Mouse (Mus musculus): Measurements from ENCODE around the gene Fam19a5. TPM values are rescaled to one million over a fixed set of nuclear protein-coding genes. Genes with fewer than 3 reads are reported as not detected.
A peak's percentile ranks its signal among the peaks of the same experiment; 100 is the strongest.

Gene Fam19a5
- polyA plus RNA-seq, 1 experiment from 2014 or later: 11.1 TPM

DNA sequence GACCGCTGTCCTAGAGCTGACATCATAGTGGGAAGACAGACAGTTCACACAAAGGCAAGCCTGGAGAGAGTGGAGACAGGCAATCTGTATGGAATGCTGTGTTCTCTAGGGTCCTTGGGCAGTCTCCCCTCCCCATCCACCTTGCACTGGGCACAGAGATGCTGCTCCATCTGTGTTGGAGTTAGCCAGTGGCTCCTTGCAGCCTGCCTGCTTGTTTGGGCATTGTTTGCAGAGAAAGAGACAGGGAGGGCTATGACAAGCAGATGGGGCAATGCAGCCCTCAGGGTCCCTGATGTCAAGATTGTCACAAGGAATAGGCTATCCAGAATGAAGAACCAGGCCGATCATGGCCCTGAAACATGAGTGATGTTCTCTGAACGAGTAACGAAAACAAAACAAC is 5.6 kb downstream of the Fam19a5 start:
- Histone ChIP-seq H3K9ac (no peak overlapping the region), H3K4me2 (no peak overlapping the region), H3K9me3 (replicated peaks) (no peaks in the 10 kb centered on the region), H3K4me1 (peaks cover 70% of the 10 kb centered on the region), H3K27ac (no peak overlapping the region; the same call in 1 of the 2 replicates), H3K4me3 (no peak overlapping the region), H3K27me3 (0 out of 2 replicates have a peak, but pooled peaks cover 4% of the 10 kb centered on the region), H3K36me3 (ENCODE audit: poor library complexity, severe bottlenecking) (no peaks in the 10 kb centered on the region)
- WGBS: 79% methylated on average over 4 of the region's 4 CpGs
- no peak for ATAC-seq

DNA sequence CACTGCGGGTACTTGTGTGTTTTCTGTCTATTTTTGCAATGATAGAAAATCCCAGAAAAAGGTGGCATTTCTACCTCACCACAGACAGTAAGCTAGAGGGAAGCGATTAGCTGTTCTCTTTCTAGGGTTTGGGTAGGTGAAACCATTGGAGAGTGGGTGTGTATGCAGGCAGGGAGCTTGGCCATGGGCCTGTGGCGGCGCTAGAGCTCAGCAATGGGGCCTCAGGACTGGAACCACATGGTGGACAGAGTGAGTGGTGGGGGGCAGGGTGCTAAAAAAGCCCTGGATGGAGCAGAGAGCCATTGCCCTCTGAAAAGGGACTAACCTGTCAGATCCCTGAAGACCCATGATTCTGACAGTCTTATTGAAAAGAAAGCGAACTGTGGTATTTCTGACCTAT is 6.7 kb downstream of the Fam19a5 start:
- no peak for ATAC-seq
- Histone ChIP-seq H3K9me3 (replicated peaks) (no peaks in the 10 kb centered on the region), H3K27ac (no peak overlapping the region), H3K9ac (no peak overlapping the region), H3K4me1 (peaks cover 62% of the 10 kb centered on the region), H3K4me3 (no peak overlapping the region), H3K36me3 (ENCODE audit: poor library complexity, severe bottlenecking) (no peaks in the 10 kb centered on the region), H3K4me2 (no peak overlapping the region), H3K27me3 (0 out of 2 replicates have a peak, but pooled peaks cover 4% of the 10 kb centered on the region)
- WGBS: 56% methylated on average over 5 of the region's 5 CpGs

DNA sequence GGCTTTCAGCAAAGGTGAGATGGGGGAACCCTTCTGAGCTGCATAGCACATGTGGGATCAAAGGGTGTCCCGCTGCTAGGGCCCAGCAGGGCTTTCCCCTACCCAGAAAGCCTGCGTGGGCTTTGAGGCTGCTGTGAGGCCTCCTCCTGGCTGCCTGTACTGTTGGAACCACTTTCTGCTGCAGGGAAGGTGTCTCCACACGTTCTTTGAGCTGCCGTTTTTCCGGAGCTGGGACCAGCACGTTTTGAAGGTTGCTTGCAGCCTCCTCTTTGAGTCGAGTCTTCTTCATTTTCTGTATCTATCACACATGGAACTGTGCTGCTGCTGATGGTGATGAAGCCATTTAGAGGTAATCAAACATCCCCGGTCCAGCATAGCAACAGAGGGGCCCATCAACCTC is 7.5 kb downstream of the Fam19a5 start:
- no peak for ATAC-seq
- peaks cover 57% of the 10 kb centered on the region for H3K4me1 ChIP-seq
- no peak overlapping the region for H3K9ac ChIP-seq
- H3K9me3 ChIP-seq (replicated peaks): no peaks in the 10 kb centered on the region
- H3K4me3 ChIP-seq: no peak overlapping the region
- no peaks in the 10 kb centered on the region for H3K36me3 ChIP-seq (ENCODE audit: poor library complexity, severe bottlenecking)
- H3K27me3 ChIP-seq: no peaks in the 10 kb centered on the region
- WGBS: 49% methylated on average over 8 of the region's 8 CpGs
- H3K27ac ChIP-seq: no peak overlapping the region
- H3K4me2 ChIP-seq: no peak overlapping the region

DNA sequence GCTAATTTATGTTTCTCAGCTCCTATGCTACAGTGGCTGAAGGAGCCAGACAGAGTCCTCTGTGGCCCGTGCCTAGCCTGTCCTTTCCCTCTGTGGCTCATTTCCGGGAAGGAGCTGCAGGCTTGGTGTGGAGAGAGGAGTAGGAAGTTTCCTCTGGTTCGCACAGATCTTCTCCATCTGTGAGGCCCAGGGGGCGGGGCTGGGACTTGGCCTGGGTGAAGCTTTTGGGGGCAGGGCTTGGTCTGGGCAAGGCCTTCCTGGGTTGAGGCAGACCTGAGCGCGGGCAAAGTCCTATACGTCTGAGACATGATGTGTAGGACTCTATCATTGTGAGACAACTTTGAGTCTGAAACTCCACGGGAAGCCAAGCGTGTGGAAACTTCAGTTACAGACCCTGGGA is 11.7 kb downstream of the Fam19a5 start:
- Histone ChIP-seq H3K27ac (no peak overlapping the region), H3K27me3 (no peaks in the 10 kb centered on the region), H3K36me3 (ENCODE audit: poor library complexity, severe bottlenecking) (no peaks in the 10 kb centered on the region), H3K4me1 (peaks cover 18% of the 10 kb centered on the region), H3K9me3 (replicated peaks) (no peaks in the 10 kb centered on the region), H3K9ac (no peak overlapping the region), H3K4me2 (no peak overlapping the region), H3K4me3 (no peak overlapping the region)
- 85% methylated on average over 9 of the region's 9 CpGs for whole genome bisulfite sequencing
- no peak for ATAC-seq

DNA sequence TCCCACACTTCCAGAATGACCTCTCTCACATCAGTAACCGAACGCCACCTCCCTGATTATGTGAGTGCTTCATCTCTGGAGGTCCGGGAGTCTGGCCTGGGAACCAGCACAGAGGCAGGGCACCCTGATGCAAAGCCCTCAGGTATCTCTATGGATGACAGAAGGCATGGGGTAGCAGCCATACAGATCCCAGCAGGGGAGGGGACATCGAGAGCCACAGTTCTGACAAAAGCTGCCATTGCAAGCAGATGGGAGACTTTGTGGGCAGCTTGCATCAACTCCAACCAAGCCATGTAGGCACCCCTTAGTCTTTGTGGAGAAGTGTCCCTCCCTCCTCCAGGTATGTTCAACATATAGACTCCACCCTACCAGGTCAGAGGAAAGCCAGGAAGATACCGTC is 20.2 kb downstream of the Fam19a5 start:
- H3K4me1 ChIP-seq: peaks cover 25% of the 10 kb centered on the region
- no peaks in the 10 kb centered on the region for H3K9me3 ChIP-seq (replicated peaks)
- ATAC-seq: no peak
- H3K4me2 ChIP-seq: no peak overlapping the region
- 96% methylated on average over 5 of the region's 5 CpGs for WGBS
- H3K4me3 ChIP-seq: no peak overlapping the region
- no peaks in the 10 kb centered on the region for H3K36me3 ChIP-seq (ENCODE audit: poor library complexity, severe bottlenecking)
- no peaks in the 10 kb centered on the region for H3K27me3 ChIP-seq
- H3K9ac ChIP-seq: no peak overlapping the region
- H3K27ac ChIP-seq: no peak overlapping the region

DNA sequence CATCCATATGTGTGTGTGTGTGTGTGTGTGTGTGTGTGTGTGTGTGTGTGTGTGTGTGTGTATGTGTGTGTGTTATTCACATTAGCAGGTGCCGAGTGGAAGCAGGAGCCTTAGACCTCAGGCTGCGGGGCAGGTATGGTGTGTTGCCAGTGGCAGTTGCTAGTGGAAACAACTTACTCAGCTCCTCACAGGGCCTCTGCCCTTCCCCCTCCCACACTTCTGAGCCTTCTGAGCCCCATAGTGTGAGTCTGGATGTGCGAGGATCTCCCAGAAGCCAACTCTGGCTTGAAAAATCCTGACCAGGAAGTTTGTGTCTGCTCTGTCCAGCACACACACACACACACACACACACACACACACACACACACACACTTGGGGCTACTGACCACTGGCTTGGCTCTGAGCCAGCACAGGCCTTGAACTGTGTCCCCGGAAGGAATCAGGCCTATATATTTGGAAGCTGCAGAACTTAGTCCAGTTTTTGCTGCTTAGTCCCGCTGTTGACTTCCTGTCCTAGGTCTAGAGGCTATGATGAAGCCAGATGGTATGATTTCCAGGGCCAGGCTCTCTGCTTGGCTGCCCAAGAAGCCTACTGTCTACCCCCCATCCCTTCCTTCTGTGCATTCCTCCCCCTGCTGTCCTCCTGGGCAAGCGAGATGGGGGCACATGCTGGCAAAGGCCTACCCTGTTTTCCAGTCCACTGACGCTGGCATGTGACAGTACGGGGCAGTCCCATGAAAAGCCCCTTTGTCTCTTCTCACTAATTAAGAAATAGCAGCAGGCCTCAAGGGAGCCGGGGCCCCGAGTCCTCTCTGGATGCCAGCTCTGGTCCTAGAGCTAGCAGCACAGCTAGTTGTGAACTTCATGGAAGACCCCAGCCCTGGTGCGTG is 22.2 kb downstream of the Fam19a5 start:
- H3K4me2 ChIP-seq: peak overlapping the region; percentile 10; the same call in 1 of the 2 replicates
- WGBS: 22% methylated on average over 10 of the region's 11 CpGs
- no peaks in the 10 kb centered on the region for H3K36me3 ChIP-seq (ENCODE audit: poor library complexity, severe bottlenecking)
- H3K4me3 ChIP-seq: no peak overlapping the region
- H3K27ac ChIP-seq: peak overlapping the region; percentile 78
- H3K9ac ChIP-seq: peak overlapping the region; percentile 2; the same call in 1 of the 2 replicates
- no peaks in the 10 kb centered on the region for H3K9me3 ChIP-seq (replicated peaks)
- peaks cover 25% of the 10 kb centered on the region for H3K4me1 ChIP-seq
- no peaks in the 10 kb centered on the region for H3K27me3 ChIP-seq
- peak; percentile 91 for ATAC-seq

DNA sequence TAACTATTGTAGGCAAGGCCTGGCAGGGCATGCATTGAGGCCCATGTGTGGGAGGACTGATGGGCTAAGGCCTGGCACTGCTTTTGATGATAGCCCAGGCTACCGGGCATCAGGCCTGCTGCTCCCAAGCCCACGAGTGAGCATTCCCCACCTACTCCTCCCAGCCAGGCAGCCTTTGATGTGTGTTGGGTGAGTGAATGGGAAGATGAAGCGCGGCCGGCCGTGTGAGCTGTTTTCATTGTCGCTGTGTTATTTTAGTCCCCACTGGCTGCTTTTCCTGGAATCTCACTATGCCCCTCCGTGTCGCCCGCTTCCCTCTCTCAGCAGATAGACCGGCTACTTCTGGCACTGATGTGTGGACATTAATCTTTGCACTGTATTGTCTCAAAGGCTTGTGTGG is 26.1 kb downstream of the Fam19a5 start:
- Histone ChIP-seq H3K4me2 (no peak overlapping the region), H3K9me3 (replicated peaks) (no peaks in the 10 kb centered on the region), H3K4me1 (peaks cover 26% of the 10 kb centered on the region), H3K27me3 (no peaks in the 10 kb centered on the region), H3K9ac (no peak overlapping the region), H3K27ac (no peak overlapping the region), H3K36me3 (ENCODE audit: poor library complexity, severe bottlenecking) (peaks cover 12% of the 10 kb centered on the region; the same call in 1 of the 2 replicates), H3K4me3 (no peak overlapping the region)
- no peak for ATAC-seq
- 80% methylated on average over 11 of the region's 11 CpGs for WGBS

DNA sequence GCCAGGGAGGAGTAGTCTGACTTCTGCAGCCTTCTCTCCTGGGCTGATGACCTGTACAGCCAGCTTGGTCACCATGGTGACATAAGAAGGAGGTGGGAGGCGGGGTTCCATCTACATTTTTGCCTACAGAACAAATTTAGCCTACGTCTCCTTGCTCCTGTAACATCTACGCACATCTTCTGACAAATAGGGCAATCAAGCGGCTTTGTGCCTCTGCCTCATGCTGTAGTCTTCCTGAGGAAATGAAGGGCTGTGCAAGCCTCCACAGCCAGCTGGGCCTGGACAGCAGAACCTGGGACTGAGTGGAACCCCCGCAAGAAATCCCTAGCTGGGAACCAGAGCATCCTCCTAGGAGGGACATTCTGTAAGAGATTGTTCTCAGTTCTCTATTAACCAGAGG is 35.8 kb downstream of the Fam19a5 start:
- Histone ChIP-seq H3K4me1 (peaks cover 30% of the 10 kb centered on the region), H3K9me3 (replicated peaks) (no peaks in the 10 kb centered on the region), H3K4me2 (no peak overlapping the region), H3K27me3 (no peaks in the 10 kb centered on the region), H3K4me3 (no peak overlapping the region), H3K9ac (no peak overlapping the region), H3K36me3 (ENCODE audit: poor library complexity, severe bottlenecking) (no peaks in the 10 kb centered on the region), H3K27ac (no peak overlapping the region)
- 91% methylated on average over 5 of the region's 5 CpGs for WGBS
- ATAC-seq: no peak

DNA sequence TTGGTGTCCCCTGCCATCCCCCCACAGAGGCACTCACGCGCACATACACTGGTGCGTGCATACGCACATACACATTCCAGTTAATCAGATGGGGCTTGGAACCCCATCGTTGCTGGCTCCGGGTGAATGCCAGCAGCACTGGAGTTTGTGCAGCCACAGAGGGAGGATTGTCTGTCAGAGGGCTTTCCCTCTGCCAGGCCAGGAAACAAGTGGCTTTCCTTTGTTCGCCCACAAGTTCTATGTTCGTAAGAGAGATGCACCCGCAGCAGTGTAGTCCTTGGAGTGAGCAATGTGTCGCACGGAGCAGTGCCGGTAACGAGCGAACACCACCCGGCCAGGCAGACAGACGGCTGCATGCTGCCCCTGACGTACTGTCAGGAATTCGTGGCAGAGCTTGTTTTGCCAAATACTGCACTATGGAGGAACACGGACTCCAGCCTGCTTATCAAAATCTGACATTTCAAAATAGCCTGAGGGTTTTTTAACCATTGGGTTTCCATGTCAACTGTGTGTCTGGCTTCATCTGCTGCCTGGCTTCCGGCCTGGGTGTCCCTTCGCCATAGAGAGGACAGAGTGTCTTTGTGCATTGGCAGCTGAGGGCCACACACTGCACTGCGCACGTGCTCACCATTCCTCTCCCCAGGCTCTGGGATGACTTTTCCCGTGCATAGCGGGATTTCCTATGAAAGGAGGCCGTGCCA is 40.0 kb downstream of the Fam19a5 start:
- no peaks in the 10 kb centered on the region for H3K27me3 ChIP-seq
- ATAC-seq: peak; percentile 55; the same call in 1 of the 2 replicates
- peaks cover 19% of the 10 kb centered on the region for H3K4me1 ChIP-seq
- H3K36me3 ChIP-seq (ENCODE audit: poor library complexity, severe bottlenecking): no peaks in the 10 kb centered on the region
- H3K4me2 ChIP-seq: no peak overlapping the region
- WGBS: 60% methylated on average over 26 of the region's 26 CpGs
- H3K4me3 ChIP-seq: no peak overlapping the region
- H3K9ac ChIP-seq: no peak overlapping the region
- H3K9me3 ChIP-seq (replicated peaks): no peaks in the 10 kb centered on the region
- H3K27ac ChIP-seq: peak overlapping the region; percentile 52

DNA sequence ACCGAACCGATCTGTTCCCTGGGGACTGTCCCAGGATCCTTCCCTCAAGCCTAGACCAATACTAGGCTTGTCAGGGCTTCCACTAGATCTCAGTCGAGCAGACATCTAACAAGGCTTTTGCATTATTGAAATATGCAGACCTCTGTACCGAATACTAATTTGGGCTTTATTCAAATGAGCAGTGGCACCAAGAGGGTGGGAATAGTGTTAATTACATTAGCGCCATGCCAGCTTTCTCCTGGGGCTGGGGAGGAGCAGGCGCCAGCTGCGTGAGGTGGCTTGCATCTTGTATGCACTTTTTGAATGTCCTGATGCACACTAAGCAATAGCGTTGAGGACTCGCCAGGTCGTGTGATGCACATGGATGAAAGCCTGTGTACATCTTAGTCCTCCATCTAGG is 46.9 kb downstream of the Fam19a5 start:
- Histone ChIP-seq H3K4me2 (no peak overlapping the region), H3K4me1 (peaks cover 13% of the 10 kb centered on the region), H3K4me3 (no peak overlapping the region), H3K27ac (no peak overlapping the region), H3K27me3 (no peaks in the 10 kb centered on the region), H3K9me3 (replicated peaks) (no peaks in the 10 kb centered on the region), H3K9ac (no peak overlapping the region), H3K36me3 (ENCODE audit: poor library complexity, severe bottlenecking) (0 out of 2 replicates have a peak, but pooled peaks cover 3% of the 10 kb centered on the region)
- peak; percentile 36; the same call in 1 of the 2 replicates for ATAC-seq
- WGBS: 73% methylated on average over 10 of the region's 10 CpGs

DNA sequence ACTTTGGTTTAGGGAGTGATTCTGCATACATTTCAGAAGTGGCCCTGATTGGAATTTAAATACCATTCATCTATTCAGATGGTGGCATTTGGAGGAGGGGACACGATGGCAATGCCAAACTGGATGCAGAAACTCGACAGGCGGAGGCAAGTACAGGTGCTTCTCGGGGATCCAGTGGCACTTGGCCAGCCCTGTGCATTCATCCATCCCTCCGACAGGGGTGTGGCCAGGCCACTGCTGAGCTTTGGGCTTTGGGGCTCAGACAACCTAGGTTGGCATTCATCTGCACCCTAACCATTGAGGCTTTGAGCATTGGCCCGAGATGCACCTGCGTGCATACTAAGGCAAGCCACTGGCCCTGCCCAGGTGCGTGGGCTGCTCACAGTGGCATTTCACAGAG is 52.6 kb downstream of the Fam19a5 start:
- peak; percentile 16; the same call in 1 of the 2 replicates for ATAC-seq
- no peak overlapping the region for H3K9ac ChIP-seq
- peaks cover 16% of the 10 kb centered on the region for H3K4me1 ChIP-seq
- H3K36me3 ChIP-seq (ENCODE audit: poor library complexity, severe bottlenecking): no peaks in the 10 kb centered on the region
- H3K4me2 ChIP-seq: no peak overlapping the region
- no peak overlapping the region for H3K27ac ChIP-seq
- no peaks in the 10 kb centered on the region for H3K27me3 ChIP-seq
- 68% methylated on average over 8 of the region's 8 CpGs for WGBS
- H3K9me3 ChIP-seq (replicated peaks): no peaks in the 10 kb centered on the region
- H3K4me3 ChIP-seq: no peak overlapping the region

DNA sequence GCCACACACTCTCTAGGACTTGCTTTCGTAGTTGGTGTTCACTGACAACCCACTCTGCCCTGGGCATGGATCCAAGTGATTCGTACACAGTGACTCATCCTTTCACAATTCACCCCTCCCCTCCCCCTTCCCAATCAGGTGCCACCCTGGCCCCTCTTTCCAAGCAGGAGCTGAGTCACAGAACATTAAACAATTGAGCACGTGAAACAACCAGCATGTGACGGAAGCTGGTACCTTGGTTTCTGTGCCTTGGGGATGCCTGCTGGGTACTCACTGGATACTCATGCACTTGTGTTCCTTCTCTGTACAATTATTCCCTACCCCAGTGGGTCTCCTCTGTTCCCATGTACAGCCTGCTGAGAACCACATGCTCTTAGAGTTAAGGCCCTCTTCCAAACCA is 53.0 kb downstream of the Fam19a5 start:
- Histone ChIP-seq H3K27ac (no peak overlapping the region), H3K27me3 (no peaks in the 10 kb centered on the region), H3K4me2 (no peak overlapping the region), H3K9ac (no peak overlapping the region), H3K9me3 (replicated peaks) (no peaks in the 10 kb centered on the region), H3K36me3 (ENCODE audit: poor library complexity, severe bottlenecking) (no peaks in the 10 kb centered on the region), H3K4me1 (peaks cover 16% of the 10 kb centered on the region), H3K4me3 (no peak overlapping the region)
- ATAC-seq: peak; percentile 24; the same call in 1 of the 2 replicates
- WGBS: 48% methylated on average over 4 of the region's 4 CpGs
